Mouse (Mus musculus) heart, postnatal 14 days (tissue): ENCODE results near the gene Fbxl16. TPM values are rescaled to one million over a fixed set of nuclear protein-coding genes. Genes with fewer than 3 reads are reported as not detected.

Source experiments
- DNase-seq, 2 experiments: peaks; one replicate each; pipeline ENCODE4 v3.0.0; 2021 to 2022
- intact Hi-C: fragments of 180-260 bp; cut with DNase I; formaldehyde crosslinking; loops from one replicate; pipeline ENCODE4 v1.15.1; 2025
- long read RNA-seq, 2 experiments: library from polyadenylated mRNA; stranded (forward); transcript quantifications; one replicate each; pipeline ENCODE4 v2.0.0; 2021
- total RNA-seq, 2 experiments: library from RNA; stranded (reverse); gene quantifications; 2 replicates each; pipeline ENCODE4 v1.2.3; 2021

Fbxl16 gene
- total RNA-seq, result 1 to 10 TPM in 1 of 2 experiments, under 1 TPM in 1; 1.00 to 1.2 TPM
- long read RNA-seq, experiment 1, partial matches to known transcripts, result 2 of 3 reads
- long read RNA-seq, experiment 1, other reads (novel, unspliced or antisense), result 1 of 3 reads
- long read RNA-seq, experiment 2, result 0 reads

GRCm38 (mm10) chr17:25808789-25809605 is at the start of gene Fbxl16:
TSS of gene Fbxl16 (plus strand) at chr17:25809085.
- peak; percentile 66 to 69 for DNase-seq
- intact Hi-C loops, result no loop called here

GRCm38 (mm10) chr17:25760148-25760547 is 48.7 kb upstream of the Fbxl16 start:
- intact Hi-C loops, result no loop called here
- DNase-seq, result no peak

GRCm38 (mm10) chr17:25761561-25761970 is 47.3 kb upstream of the Fbxl16 start:
- no peak for DNase-seq
- intact Hi-C loops, result no loop called here

GRCm38 (mm10) chr17:25762591-25762990 is 46.3 kb upstream of the Fbxl16 start:
- DNase-seq, result no peak
- intact Hi-C loops, result no loop called here

GRCm38 (mm10) chr17:25765886-25766285 is 43.0 kb upstream of the Fbxl16 start:
- no peak for DNase-seq
- intact Hi-C loops, result no loop called here

- DNase-seq, result no peak
- intact Hi-C loops, result no loop called here
Measured at GRCm38 (mm10) chr17:25769331-25769730, 39.6 kb upstream of the Fbxl16 start.

GRCm38 (mm10) chr17:25773549-25774120 is 35.2 kb upstream of the Fbxl16 start, which contains the start of gene Narfl:
TSS of gene Narfl (plus strand) at chr17:25773776.
- DNase-seq, result peak; percentile 98
- intact Hi-C loops, result loop anchor here (1.0 to 5.0 kb wide), 2 partner anchors 28 to 94 kb away; partner anchors contain the start of gene Mcrip2

GRCm38 (mm10) chr17:25775318-25776062 is 33.4 kb upstream of the Fbxl16 start:
- intact Hi-C loops, result no loop called here
- DNase-seq, result no peak

- intact Hi-C loops, result no loop called here
- DNase-seq, result no peak
Measured at GRCm38 (mm10) chr17:25777948-25778347, 30.9 kb upstream of the Fbxl16 start.

GRCm38 (mm10) chr17:25781339-25781738 is 27.5 kb upstream of the Fbxl16 start:
- DNase-seq, result no peak
- intact Hi-C loops, result no loop called here

GRCm38 (mm10) chr17:25783086-25783485 is 25.8 kb upstream of the Fbxl16 start:
- peak; percentile 57 to 69 for DNase-seq
- intact Hi-C loops, result no loop called here

GRCm38 (mm10) chr17:25783861-25784574 is 24.9 kb upstream of the Fbxl16 start:
- DNase-seq, result no peak
- intact Hi-C loops, result no loop called here

GRCm38 (mm10) chr17:25785281-25785745 is 23.6 kb upstream of the Fbxl16 start, which contains the start of gene Haghl:
TSS of gene Haghl (minus strand) at chr17:25785673.
- DNase-seq, result peak; percentile 95 to 96
- intact Hi-C loops, result no loop called here

GRCm38 (mm10) chr17:25786280-25786679 is 22.6 kb upstream of the Fbxl16 start, which contains the start of gene Ccdc78:
TSS of gene Ccdc78 (plus strand) at chr17:25786580.
- no peak for DNase-seq
- intact Hi-C loops, result no loop called here

- intact Hi-C loops, result no loop called here
- DNase-seq, result no peak
Measured at GRCm38 (mm10) chr17:25786781-25787504, 21.9 kb upstream of the Fbxl16 start.

- DNase-seq, result no peak
- intact Hi-C loops, result no loop called here
Measured at GRCm38 (mm10) chr17:25791320-25791842, 17.5 kb upstream of the Fbxl16 start.

GRCm38 (mm10) chr17:25791843-25792527 is 16.9 kb upstream of the Fbxl16 start:
- peak; percentile 84 to 90 for DNase-seq
- intact Hi-C loops, result no loop called here

- intact Hi-C loops, result no loop called here
- DNase-seq, result peak; percentile 84 to 85
Measured at GRCm38 (mm10) chr17:25792615-25793014, 16.3 kb upstream of the Fbxl16 start, which contains the start of gene Fam173a. TSS of gene Fam173a (minus strand) at chr17:25792901.
